Mouse (Mus musculus): ENCODE data around the gene Gabarap. TPM values are rescaled to one million over a fixed set of nuclear protein-coding genes. Genes with fewer than 3 reads are reported as not detected.
"Not testable (repeated sequence)": the region's sequence is repeated elsewhere in the genome, so short reads cannot be mapped to it uniquely, and the experiment has no call there.

The Gabarap gene
- 463 and 471 TPM in 2 replicates for polyA plus RNA-seq (2016; fragmentation: Nextera tagmentation; extraction: Ambion mirVana)

DNA sequence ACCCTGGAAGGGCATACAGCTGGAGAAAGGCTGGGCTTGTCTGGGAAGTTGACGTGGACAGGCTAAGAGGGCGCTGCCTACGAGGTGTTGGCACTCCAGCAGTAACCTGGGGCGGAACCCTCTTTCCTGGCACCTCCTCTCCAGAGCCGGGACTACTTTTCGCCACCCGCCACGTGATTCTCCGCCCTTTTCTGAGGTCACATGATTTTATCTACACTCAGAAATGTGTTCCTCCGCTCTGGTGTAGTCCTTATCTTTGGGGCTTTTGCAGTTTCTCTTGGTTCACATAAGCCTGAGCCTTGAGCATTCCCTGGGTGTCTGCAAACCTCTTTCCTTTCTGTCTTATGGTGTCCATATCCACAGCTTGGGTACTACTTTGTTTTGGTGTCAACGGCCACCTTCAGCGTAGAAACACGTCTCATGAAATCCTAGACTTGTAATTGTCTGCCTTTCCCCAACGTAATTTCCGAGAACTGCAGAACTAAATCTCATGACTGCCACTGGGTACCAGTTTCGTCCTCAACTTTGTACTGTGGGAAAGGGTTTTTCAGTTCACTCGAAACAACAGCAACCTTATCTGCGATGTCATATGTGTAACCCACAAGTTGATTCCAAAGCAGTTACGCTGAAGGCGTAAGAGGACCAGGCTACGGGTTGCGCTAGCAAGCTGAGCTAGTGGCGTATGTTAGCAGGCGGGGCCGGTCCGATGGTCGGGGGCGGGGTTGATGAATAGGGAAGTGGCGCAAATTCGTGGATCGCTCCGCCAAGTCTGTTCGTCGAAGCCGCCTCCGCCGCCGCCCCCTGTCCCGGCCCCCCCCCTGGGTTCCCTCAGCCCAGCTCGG, at the start of gene Gabarap:
Gabarap (plus strand) TSS at position 294 of the 842 bp plus-strand sequence.
- peak within 1 kb of the TSS; percentile 88 for H3K27ac ChIP-seq
- peaks cover 58% of the 10 kb centered on the region for H3K36me3 ChIP-seq
- H3K4me1 ChIP-seq, result peaks cover 8% of the 10 kb centered on the region
- H3K9ac ChIP-seq, result peak within 1 kb of the TSS; percentile 87
- peak within 1 kb of the TSS; percentile 77 for H3K4me3 ChIP-seq
- WGBS, result under 1% methylated on average over 40 of the region's 40 CpGs
- H3K4me2 ChIP-seq (replicated peaks), result peak within 1 kb of the TSS; percentile 66
- H3K27me3 ChIP-seq, result no peaks in the 10 kb centered on the region
- ATAC-seq (ENCODE audit: insufficient number of reproducible peaks, insufficient read depth, low FRiP score, low TSS enrichment), result peak; percentile 58
- no peaks in the 10 kb centered on the region for H3K9me3 ChIP-seq

DNA sequence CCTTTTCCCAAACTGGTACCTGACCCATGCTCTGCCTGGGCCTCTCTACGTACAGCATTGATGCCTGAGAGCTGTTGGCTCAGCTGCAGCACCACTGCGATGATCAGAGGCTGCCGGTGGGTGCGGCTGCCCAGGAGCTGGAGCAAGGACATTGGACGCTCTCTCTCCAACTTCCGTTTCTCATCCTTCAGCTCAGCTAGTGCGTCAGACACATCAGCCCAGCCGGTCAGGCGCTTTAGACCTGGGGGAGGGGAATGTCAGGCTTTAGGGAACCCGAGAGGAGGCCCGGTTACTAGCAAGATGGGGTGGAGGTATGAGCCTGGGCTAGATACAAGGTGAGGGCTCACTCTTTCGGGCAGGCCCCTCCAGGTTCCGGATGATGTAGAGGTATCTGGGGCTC, 45.7 kb upstream of the Gabarap start:
- WGBS, result 78% methylated on average over 13 of the region's 13 CpGs

DNA sequence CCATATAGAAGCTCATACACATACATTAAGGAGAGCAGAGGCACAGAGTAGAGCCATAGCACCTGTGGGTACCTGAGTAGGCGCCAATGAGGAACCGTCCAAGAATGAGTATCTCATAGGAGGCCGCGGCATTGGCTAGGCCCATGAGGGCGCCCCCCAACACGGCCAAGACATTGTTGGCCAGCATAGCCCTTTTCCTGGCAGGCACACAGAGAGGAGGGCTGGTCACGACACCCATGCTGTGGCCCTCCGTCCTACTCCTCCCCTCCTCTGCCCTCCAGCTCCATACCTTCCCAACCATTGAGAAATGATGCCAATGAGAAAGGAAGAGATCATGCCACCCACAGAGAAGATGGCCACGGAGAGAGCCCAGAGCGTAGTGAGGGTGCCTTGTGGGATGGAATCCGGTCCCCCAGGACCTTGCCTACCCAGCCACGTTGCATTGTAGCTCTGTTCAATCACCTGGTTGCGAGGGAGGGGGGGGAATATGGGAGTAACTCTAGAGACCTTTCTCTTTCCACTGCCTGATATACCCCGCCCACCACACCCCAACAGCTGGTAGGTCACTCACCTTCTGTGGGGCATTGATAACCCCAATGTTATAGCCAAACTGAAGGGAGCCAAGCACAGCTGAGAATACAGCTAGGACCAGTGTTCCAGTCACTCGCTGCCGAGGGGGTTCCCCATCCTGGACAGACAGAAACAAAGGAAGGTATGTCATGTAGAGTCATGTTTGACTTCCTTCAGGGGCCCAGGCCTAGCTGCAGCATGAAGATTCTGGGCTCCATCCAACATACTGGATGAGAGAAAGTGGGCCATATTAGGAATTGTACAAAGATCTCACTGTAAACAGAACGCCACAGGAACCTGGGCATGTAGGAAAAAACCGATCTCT, 44.7 kb upstream of the Gabarap start:
- WGBS, result 93% methylated on average over 18 of the region's 18 CpGs
- peak overlapping the region; percentile 90; the same call in 1 of the 2 replicates for H3K27ac ChIP-seq
- H3K27me3 ChIP-seq, result no peaks in the 10 kb centered on the region
- H3K4me2 ChIP-seq (replicated peaks), result peak overlapping the region; percentile 55
- peaks cover 14% of the 10 kb centered on the region for H3K4me1 ChIP-seq
- ATAC-seq (ENCODE audit: insufficient number of reproducible peaks, insufficient read depth, low FRiP score, low TSS enrichment), result no peak
- H3K9me3 ChIP-seq, result no peaks in the 10 kb centered on the region
- H3K4me3 ChIP-seq, result peak overlapping the region; percentile 45
- peak overlapping the region; percentile 15; the same call in 1 of the 2 replicates for H3K9ac ChIP-seq
- H3K36me3 ChIP-seq, result peaks cover 34% of the 10 kb centered on the region

More for the DNA sequence above, 45.7 kb upstream of the Gabarap start:
- Histone ChIP-seq H3K4me1 (peaks cover 14% of the 10 kb centered on the region), H3K27ac (no peak overlapping the region), H3K4me2 (replicated peaks) (no peak overlapping the region), H3K9ac (peak overlapping the region; percentile 15; the same call in 1 of the 2 replicates), H3K36me3 (peaks cover 34% of the 10 kb centered on the region), H3K4me3 (no peak overlapping the region), H3K9me3 (no peaks in the 10 kb centered on the region), H3K27me3 (no peaks in the 10 kb centered on the region)
- no peak for ATAC-seq (ENCODE audit: insufficient number of reproducible peaks, insufficient read depth, low FRiP score, low TSS enrichment)

DNA sequence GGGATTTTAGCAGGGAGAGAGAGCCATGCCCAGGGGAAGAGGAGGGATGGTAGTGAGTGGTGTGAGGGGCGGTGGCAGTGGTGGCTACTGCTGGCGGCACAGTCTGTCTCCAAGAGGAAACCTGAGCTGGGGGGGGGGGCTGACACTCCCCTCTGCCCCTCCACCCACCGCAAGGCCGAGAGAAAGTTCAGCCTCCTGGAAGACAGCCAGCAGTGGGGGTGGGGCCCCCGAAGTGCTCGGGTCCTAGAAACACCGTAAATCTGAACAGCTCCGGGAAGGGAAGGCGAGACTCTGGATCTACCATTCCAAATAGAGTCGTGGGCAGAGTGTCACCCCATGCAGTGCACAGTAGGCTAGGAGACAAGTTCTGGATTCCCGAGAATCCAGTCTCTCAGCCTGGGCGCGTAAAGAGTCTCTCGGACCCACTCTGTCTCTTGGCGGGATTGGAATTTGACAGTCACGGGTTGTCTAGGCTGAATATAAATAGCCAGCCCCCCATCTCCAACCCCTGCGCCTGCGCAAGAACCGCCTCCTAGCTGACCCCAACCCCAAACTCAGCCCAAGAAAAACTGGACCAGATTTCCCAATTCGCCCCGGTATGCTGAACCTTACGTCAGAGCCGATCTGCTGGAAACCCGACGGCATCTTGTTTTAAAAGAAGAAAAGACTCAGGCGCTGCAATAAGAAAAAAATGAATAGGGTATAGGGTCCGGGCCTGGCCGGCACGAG, 43.4 kb upstream of the Gabarap start:
- Histone ChIP-seq H3K27ac (peak overlapping the region; percentile 90), H3K9me3 (no peaks in the 10 kb centered on the region), H3K4me3 (peak overlapping the region; percentile 45), H3K36me3 (peaks cover 32% of the 10 kb centered on the region), H3K4me2 (replicated peaks) (peak overlapping the region; percentile 55), H3K27me3 (no peaks in the 10 kb centered on the region), H3K4me1 (peaks cover 14% of the 10 kb centered on the region), H3K9ac (peak overlapping the region; percentile 65)
- 1% methylated on average over 28 of the region's 29 CpGs for WGBS
- peak; percentile 49 for ATAC-seq (ENCODE audit: insufficient number of reproducible peaks, insufficient read depth, low FRiP score, low TSS enrichment)

DNA sequence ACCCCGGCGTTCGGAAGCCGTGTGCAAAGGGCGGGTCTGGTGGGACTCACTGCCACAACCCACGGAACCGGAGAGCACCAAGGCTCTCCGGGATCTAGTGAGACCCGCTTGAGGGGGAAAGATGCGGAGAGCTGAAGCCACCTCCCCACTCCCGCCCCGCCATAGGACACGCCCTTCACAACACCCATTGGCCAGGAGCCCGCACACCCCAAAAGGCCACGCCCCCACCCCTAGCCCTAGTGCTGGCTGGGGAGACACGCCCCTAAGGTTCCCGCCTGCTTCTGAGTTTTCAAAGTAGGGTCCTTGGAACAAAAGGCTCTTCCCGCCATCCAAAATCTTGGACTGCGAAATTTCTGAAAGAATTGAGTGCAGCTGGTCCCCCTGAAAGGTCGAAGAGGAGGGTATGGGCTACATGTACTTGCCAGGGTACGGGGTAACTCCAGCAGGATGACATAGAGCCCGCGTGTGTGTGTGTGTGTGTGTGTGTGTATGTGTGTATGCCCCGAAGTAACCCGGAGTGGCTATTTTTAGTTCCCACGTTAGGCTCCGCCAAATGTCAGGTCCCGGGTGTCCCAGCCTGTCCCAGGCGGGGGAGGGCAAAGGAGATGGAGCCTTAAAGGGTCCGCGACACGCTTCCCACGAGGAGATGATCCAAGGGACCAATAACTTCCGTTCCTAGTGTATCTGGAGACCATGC, 42.7 kb upstream of the Gabarap start, which contains the start of gene Slc2a4:
Slc2a4 (minus strand) TSS at position 123 of the 697 bp plus-strand sequence.
- peak; percentile 89 for ATAC-seq (ENCODE audit: insufficient number of reproducible peaks, insufficient read depth, low FRiP score, low TSS enrichment)

DNA sequence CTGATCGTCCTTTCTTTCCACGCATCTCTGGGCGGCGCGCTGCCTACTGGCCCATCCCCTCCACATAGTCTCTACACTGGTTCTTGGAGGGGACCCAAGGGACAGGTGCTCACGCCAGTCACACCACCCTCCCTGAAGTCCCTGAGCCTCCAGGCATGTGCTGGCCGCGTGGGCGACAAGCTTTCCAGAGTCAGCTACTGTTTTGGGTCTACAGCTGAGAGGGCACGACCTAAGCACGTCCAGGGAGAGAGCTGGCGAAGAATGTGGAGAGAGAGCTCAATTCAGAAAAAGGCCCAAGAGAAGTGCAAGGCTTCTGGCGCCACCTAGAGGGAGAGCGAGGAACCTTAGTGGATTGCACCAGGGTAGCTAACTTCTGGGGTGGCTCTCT, 42.2 kb upstream of the Gabarap start:
- ATAC-seq (ENCODE audit: insufficient number of reproducible peaks, insufficient read depth, low FRiP score, low TSS enrichment), result peak; percentile 47
- 0% methylated on average over 14 of the region's 14 CpGs for WGBS
- H3K27ac ChIP-seq, result peak overlapping the region; percentile 90
- peak overlapping the region; percentile 55 for H3K4me2 ChIP-seq (replicated peaks)
- no peaks in the 10 kb centered on the region for H3K27me3 ChIP-seq
- H3K36me3 ChIP-seq, result peaks cover 22% of the 10 kb centered on the region
- H3K9me3 ChIP-seq, result no peaks in the 10 kb centered on the region
- peak overlapping the region; percentile 45 for H3K4me3 ChIP-seq
- peaks cover 14% of the 10 kb centered on the region for H3K4me1 ChIP-seq
- H3K9ac ChIP-seq, result peak overlapping the region; percentile 65

More for the DNA sequence above, 42.7 kb upstream of the Gabarap start, which contains the start of gene Slc2a4:
- peaks cover 25% of the 10 kb centered on the region for H3K36me3 ChIP-seq
- no peaks in the 10 kb centered on the region for H3K27me3 ChIP-seq
- WGBS, result under 1% methylated on average over 34 of the region's 34 CpGs
- peaks cover 14% of the 10 kb centered on the region for H3K4me1 ChIP-seq
- H3K9me3 ChIP-seq, result no peaks in the 10 kb centered on the region
- peak within 1 kb of the TSS; percentile 90 for H3K27ac ChIP-seq
- peak within 1 kb of the TSS; percentile 65 for H3K9ac ChIP-seq
- H3K4me3 ChIP-seq, result peak within 1 kb of the TSS; percentile 45
- H3K4me2 ChIP-seq (replicated peaks), result peak within 1 kb of the TSS; percentile 55

DNA sequence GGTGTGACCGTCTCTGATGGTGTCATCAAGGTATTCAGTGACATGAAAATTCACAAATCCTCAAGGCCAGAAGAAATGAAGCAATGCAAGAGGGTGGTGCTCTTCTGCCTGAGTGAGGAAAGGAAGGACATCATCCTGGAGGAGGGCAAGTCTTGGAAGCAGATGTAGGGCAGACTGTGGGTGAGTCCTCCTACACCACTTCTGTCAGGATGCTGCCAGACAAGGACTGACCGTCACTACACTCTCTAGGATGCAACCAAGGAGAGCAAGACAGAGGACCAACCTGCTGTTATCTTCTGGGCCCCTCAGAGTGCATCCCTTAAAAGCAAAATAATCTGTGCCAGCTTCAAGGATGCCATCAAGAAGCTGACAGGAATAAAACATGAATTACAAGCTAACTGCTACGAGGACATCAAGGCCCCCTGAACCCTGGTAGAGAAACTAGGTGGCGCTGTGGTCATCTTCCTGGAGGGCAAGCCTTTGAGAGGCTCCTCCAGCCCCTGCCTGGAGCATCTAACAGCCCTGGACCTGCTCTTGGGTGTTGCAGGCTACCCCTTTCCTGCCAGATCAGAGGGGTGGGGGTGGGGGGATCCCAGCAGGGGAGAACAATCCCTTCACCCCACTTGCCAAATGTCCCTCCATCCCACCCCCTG, 40.0 kb upstream of the Gabarap start:
- no peak for ATAC-seq (ENCODE audit: insufficient number of reproducible peaks, insufficient read depth, low FRiP score, low TSS enrichment)
- peaks cover 11% of the 10 kb centered on the region for H3K4me1 ChIP-seq
- no peak overlapping the region for H3K4me3 ChIP-seq
- no peaks in the 10 kb centered on the region for H3K9me3 ChIP-seq
- no peak overlapping the region for H3K27ac ChIP-seq
- no peak overlapping the region for H3K4me2 ChIP-seq (replicated peaks)
- 0 out of 2 replicates have a peak, but pooled peaks cover under 1% of the 10 kb centered on the region for H3K36me3 ChIP-seq
- no peaks in the 10 kb centered on the region for H3K27me3 ChIP-seq
- 42% methylated on average over 4 of the region's 4 CpGs for WGBS
- no peak overlapping the region for H3K9ac ChIP-seq

DNA sequence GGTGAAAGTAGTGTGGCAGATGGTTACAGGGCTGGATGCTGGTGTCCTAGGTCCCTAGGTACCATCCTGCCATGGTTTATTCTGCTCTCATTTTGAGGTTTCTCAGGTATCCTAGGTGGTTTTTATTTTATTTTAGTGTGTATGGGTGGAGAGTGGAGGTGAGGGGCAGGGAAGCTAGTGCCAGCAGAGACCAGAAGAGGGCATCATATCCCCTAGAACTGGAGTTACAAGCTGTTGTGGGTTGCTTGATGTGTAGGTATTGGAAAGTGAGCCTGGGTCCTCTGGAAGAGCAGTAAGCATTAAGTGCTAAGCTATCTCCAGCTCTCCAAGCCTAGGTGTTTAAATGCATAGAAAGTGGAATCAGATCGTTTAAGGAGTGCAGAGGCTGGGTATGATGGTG, 38.7 kb upstream of the Gabarap start:
- Histone ChIP-seq H3K4me2 (replicated peaks) (no peak overlapping the region), H3K4me3 (no peak overlapping the region), H3K36me3 (no peaks in the 10 kb centered on the region), H3K9ac (no peak overlapping the region), H3K27ac (no peak overlapping the region), H3K4me1 (peaks cover 4% of the 10 kb centered on the region; the same call in 1 of the 2 replicates), H3K27me3 (no peaks in the 10 kb centered on the region), H3K9me3 (no peaks in the 10 kb centered on the region)
- no peak for ATAC-seq (ENCODE audit: insufficient number of reproducible peaks, insufficient read depth, low FRiP score, low TSS enrichment)
- 35% methylated on average over 1 of the region's 1 CpGs for whole genome bisulfite sequencing

DNA sequence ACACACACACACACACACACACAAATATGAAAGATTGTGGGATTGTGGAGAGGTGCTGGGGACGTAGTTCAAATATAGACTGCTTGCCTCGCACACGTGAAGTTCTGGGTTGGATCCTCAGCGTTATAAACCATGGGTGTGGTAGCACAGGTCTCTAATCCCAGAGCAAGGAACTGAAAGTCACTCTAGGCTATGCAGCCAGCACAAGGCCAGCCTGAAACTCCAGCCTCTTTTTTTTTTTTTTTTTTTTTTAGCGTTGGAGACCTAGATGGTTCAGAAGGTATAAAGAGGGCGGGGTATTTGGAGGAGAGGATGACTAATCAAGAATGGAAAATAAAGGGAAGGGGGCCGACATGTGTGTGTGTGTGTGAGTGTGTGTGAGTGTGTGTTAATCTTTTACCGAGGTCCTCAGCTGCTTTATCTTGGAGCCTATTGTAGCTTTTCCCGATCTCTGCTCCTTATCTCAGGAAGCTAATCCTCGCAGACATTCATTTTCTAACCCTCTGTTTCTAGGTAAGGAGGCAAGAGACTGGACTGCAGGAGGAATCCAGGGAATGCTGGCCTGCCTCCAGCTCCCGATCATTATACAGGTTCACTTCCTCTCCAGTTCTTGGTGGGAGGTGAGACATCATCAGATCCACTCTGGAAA, 37.6 kb upstream of the Gabarap start:
- no peaks in the 10 kb centered on the region for H3K27me3 ChIP-seq
- H3K9me3 ChIP-seq, result no peaks in the 10 kb centered on the region
- H3K4me2 ChIP-seq (replicated peaks), result no peak overlapping the region
- no peaks in the 10 kb centered on the region for H3K36me3 ChIP-seq
- no peak overlapping the region for H3K4me3 ChIP-seq
- ATAC-seq (ENCODE audit: insufficient number of reproducible peaks, insufficient read depth, low FRiP score, low TSS enrichment), result no peak
- 65% methylated on average over 11 of the region's 11 CpGs for WGBS
- H3K9ac ChIP-seq, result no peak overlapping the region
- no peak overlapping the region for H3K27ac ChIP-seq
- H3K4me1 ChIP-seq, result peaks cover 4% of the 10 kb centered on the region; the same call in 1 of the 2 replicates

DNA sequence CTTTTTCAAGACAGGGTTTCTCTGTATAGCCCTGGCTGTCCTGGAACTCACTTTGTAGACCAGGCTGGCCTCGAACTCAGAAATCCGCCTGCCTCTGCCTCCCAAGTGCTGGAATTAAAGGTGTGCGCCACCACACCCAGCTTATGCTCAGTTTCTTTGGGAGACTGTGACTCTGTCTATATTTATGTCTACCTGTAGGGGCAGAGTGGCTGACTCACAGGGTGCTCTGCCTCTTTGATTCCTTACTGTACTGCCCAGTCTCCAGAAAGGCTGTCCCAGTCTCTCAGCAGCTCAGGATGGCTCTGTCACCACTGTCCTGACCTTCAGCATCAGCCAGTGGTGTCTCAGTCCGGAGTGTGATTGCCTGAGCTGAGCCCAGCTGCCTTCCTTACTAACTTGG, 35.3 kb upstream of the Gabarap start:
- not testable (repeated sequence) for ATAC-seq (ENCODE audit: insufficient number of reproducible peaks, insufficient read depth, low FRiP score, low TSS enrichment); H3K4me3 ChIP-seq; H3K9ac ChIP-seq; H3K4me2 ChIP-seq (replicated peaks); H3K36me3 ChIP-seq; H3K9me3 ChIP-seq; H3K27ac ChIP-seq; H3K4me1 ChIP-seq; H3K27me3 ChIP-seq
- WGBS, result 80% methylated on average over 4 of the region's 4 CpGs
